Mouse (Mus musculus) heart, embryonic 13.5 days (tissue): ENCODE data around the gene Gpd2. TPM values are rescaled to one million over a fixed set of nuclear protein-coding genes. Genes with fewer than 3 reads are reported as not detected.
A peak's percentile ranks its signal among the peaks of the same experiment; 100 is the strongest.

Source experiments
- ATAC-seq: fragments of 200-750 bp; cut with Nextera tagmentation; 2 replicates; pipeline ENCODE4 v1.8.0; 2017; ENCODE audit warnings: moderate TSS enrichment; ENCODE audit not compliant: insufficient number of reproducible peaks, low FRiP score, low TSS enrichment; ENCODE audit errors: extremely low read depth
- H3K27ac ChIP-seq: fragments of 300-500 bp; sonication (generic); replicated peaks from 2 replicates; pipeline ENCODE4 v1.5.1; 2015; ENCODE audit warnings: moderate library complexity, mild to moderate bottlenecking, inconsistent platforms
- H3K27me3 ChIP-seq: fragments of 300-500 bp; sonication (generic); replicated peaks from 2 replicates; pipeline ENCODE4 v1.6.1; 2015; ENCODE audit warnings: mild to moderate bottlenecking, inconsistent platforms
- H3K36me3 ChIP-seq: fragments of 300-500 bp; sonication (generic); 2 replicates; pipeline ENCODE4 v1.6.1; 2015; ENCODE audit warnings: mild to moderate bottlenecking, inconsistent platforms
- H3K4me1 ChIP-seq: fragments of 300-500 bp; sonication (generic); 2 replicates; pipeline ENCODE4 v1.6.1; 2015; ENCODE audit warnings: inconsistent platforms
- H3K4me2 ChIP-seq: fragments of 300-500 bp; sonication (generic); 2 replicates; pipeline ENCODE4 v1.6.1; 2015; ENCODE audit warnings: inconsistent platforms, mild to moderate bottlenecking, moderate library complexity
- H3K4me3 ChIP-seq: fragments of 300-500 bp; sonication (generic); 2 replicates; pipeline ENCODE4 v1.5.1; 2015; ENCODE audit warnings: moderate library complexity, mild to moderate bottlenecking, inconsistent platforms
- H3K9ac ChIP-seq: fragments of 300-500 bp; sonication (generic); 2 replicates; pipeline ENCODE4 v1.6.1; 2015; ENCODE audit warnings: inconsistent platforms, mild to moderate bottlenecking, moderate library complexity
- H3K9me3 ChIP-seq: fragments of 300-500 bp; sonication (generic); 2 replicates; pipeline ENCODE4 v1.6.1; 2016; ENCODE audit warnings: inconsistent platforms
- WGBS: fragments of 180-500 bp; shearing (Covaris S2); methylation state at CpG from one replicate; pipeline ENCODE4 v1.1.7; 2015; ENCODE audit warnings: mixed read lengths; 5-methylcytosine and 5-hydroxymethylcytosine counted together
- polyA plus RNA-seq: library from polyadenylated mRNA; unstranded; fragments of >200 nt; fragmentation: Nextera tagmentation; extraction: Ambion mirVana; gene quantifications from 2 replicates; pipeline ENCODE4 v1.2.1, GENCODE M21; 2015

The Gpd2 gene
- 11.9 and 14.3 TPM in 2 replicates for polyA plus RNA-seq

- Histone ChIP-seq H3K27ac (peak within 1 kb of the TSS; percentile 60), H3K36me3 (no peaks in the 10 kb centered on the region), H3K9me3 (no peaks in the 10 kb centered on the region), H3K9ac (peak within 1 kb of the TSS; percentile 92), H3K4me2 (peak within 1 kb of the TSS; percentile 92), H3K4me1 (peaks cover 16% of the 10 kb centered on the region), H3K4me3 (peak within 1 kb of the TSS; percentile 67), H3K27me3 (no peaks in the 10 kb centered on the region)
- no peak for ATAC-seq
- WGBS = 5% methylated on average over 20 of the region's 20 CpGs
Measured at GRCm38 (mm10) chr2:57237475-57237919, at the start of gene Gpd2. Gpd2 (plus strand) TSS chr2:57237635.

- Histone ChIP-seq H3K27ac (no peak overlapping the region), H3K4me1 (no peaks in the 10 kb centered on the region), H3K36me3 (no peaks in the 10 kb centered on the region), H3K9ac (no peak overlapping the region), H3K4me3 (no peak overlapping the region), H3K9me3 (no peaks in the 10 kb centered on the region), H3K4me2 (no peak overlapping the region), H3K27me3 (no peaks in the 10 kb centered on the region)
- ATAC-seq = no peak
- WGBS = 53% methylated on average over 9 of the region's 9 CpGs
Measured at GRCm38 (mm10) chr2:57188237-57188636, 49.2 kb upstream of the Gpd2 start.

GRCm38 (mm10) chr2:57190884-57191283 is 46.6 kb upstream of the Gpd2 start:
- Histone ChIP-seq H3K4me2 (no peak overlapping the region), H3K4me1 (no peaks in the 10 kb centered on the region), H3K27ac (no peak overlapping the region), H3K27me3 (no peaks in the 10 kb centered on the region), H3K9ac (no peak overlapping the region), H3K36me3 (no peaks in the 10 kb centered on the region), H3K9me3 (no peaks in the 10 kb centered on the region), H3K4me3 (no peak overlapping the region)
- ATAC-seq = no peak

- H3K4me3 ChIP-seq = no peak overlapping the region
- H3K27ac ChIP-seq = no peak overlapping the region
- H3K4me2 ChIP-seq = no peak overlapping the region
- H3K27me3 ChIP-seq = no peaks in the 10 kb centered on the region
- no peak overlapping the region for H3K9ac ChIP-seq
- no peak for ATAC-seq
- H3K9me3 ChIP-seq = no peaks in the 10 kb centered on the region
- H3K4me1 ChIP-seq = 0 out of 2 replicates have a peak, but pooled peaks cover 3% of the 10 kb centered on the region
- WGBS = 83% methylated on average over 3 of the region's 3 CpGs
- no peaks in the 10 kb centered on the region for H3K36me3 ChIP-seq
Measured at GRCm38 (mm10) chr2:57199046-57199445, 38.4 kb upstream of the Gpd2 start.

GRCm38 (mm10) chr2:57208472-57209083 is 28.9 kb upstream of the Gpd2 start:
- no peak overlapping the region for H3K9ac ChIP-seq
- 79% methylated on average over 9 of the region's 9 CpGs for WGBS
- no peaks in the 10 kb centered on the region for H3K36me3 ChIP-seq
- H3K4me2 ChIP-seq = no peak overlapping the region
- no peak for ATAC-seq
- H3K27me3 ChIP-seq = no peaks in the 10 kb centered on the region
- no peaks in the 10 kb centered on the region for H3K4me1 ChIP-seq
- peaks cover 4% of the 10 kb centered on the region; the same call in 1 of the 2 replicates for H3K9me3 ChIP-seq
- H3K4me3 ChIP-seq = no peak overlapping the region
- no peak overlapping the region for H3K27ac ChIP-seq

- Histone ChIP-seq H3K4me1 (no peaks in the 10 kb centered on the region), H3K27ac (no peak overlapping the region), H3K4me3 (no peak overlapping the region), H3K27me3 (no peaks in the 10 kb centered on the region), H3K9me3 (peaks cover 4% of the 10 kb centered on the region; the same call in 1 of the 2 replicates), H3K9ac (no peak overlapping the region), H3K36me3 (no peaks in the 10 kb centered on the region), H3K4me2 (no peak overlapping the region)
- ATAC-seq = no peak
- 66% methylated on average over 9 of the region's 9 CpGs for WGBS
Measured at GRCm38 (mm10) chr2:57211049-57212001, 26.1 kb upstream of the Gpd2 start.

GRCm38 (mm10) chr2:57213364-57213763 is 24.1 kb upstream of the Gpd2 start:
- Histone ChIP-seq H3K9me3 (peaks cover 4% of the 10 kb centered on the region; the same call in 1 of the 2 replicates), H3K4me2 (no peak overlapping the region), H3K4me3 (no peak overlapping the region), H3K9ac (no peak overlapping the region), H3K27ac (no peak overlapping the region), H3K36me3 (no peaks in the 10 kb centered on the region), H3K4me1 (no peaks in the 10 kb centered on the region), H3K27me3 (no peaks in the 10 kb centered on the region)
- WGBS = 73% methylated on average over 4 of the region's 4 CpGs
- no peak for ATAC-seq

GRCm38 (mm10) chr2:57223288-57224026 is 14.0 kb upstream of the Gpd2 start:
- Histone ChIP-seq H3K27ac (no peak overlapping the region), H3K4me3 (no peak overlapping the region), H3K9me3 (no peaks in the 10 kb centered on the region), H3K4me1 (no peaks in the 10 kb centered on the region), H3K27me3 (peaks cover 11% of the 10 kb centered on the region), H3K9ac (no peak overlapping the region), H3K4me2 (no peak overlapping the region), H3K36me3 (no peaks in the 10 kb centered on the region)
- WGBS = 65% methylated on average over 3 of the region's 3 CpGs
- no peak for ATAC-seq

GRCm38 (mm10) chr2:57225236-57225635 is 12.2 kb upstream of the Gpd2 start:
- Histone ChIP-seq H3K4me1 (no peaks in the 10 kb centered on the region), H3K4me3 (no peak overlapping the region), H3K27me3 (peaks cover 11% of the 10 kb centered on the region), H3K4me2 (no peak overlapping the region), H3K36me3 (no peaks in the 10 kb centered on the region), H3K9me3 (no peaks in the 10 kb centered on the region), H3K9ac (no peak overlapping the region), H3K27ac (no peak overlapping the region)
- ATAC-seq = no peak
- WGBS = 24% methylated on average over 2 of the region's 2 CpGs

GRCm38 (mm10) chr2:57227425-57227824 is 10.0 kb upstream of the Gpd2 start:
- ATAC-seq = no peak
- Histone ChIP-seq H3K9ac (no peak overlapping the region), H3K27me3 (peaks cover 11% of the 10 kb centered on the region), H3K27ac (no peak overlapping the region), H3K4me1 (no peaks in the 10 kb centered on the region), H3K36me3 (no peaks in the 10 kb centered on the region), H3K9me3 (no peaks in the 10 kb centered on the region), H3K4me2 (no peak overlapping the region), H3K4me3 (no peak overlapping the region)
- WGBS = 83% methylated on average over 3 of the region's 3 CpGs

- Histone ChIP-seq H3K4me1 (no peaks in the 10 kb centered on the region), H3K9me3 (no peaks in the 10 kb centered on the region), H3K27me3 (no peaks in the 10 kb centered on the region), H3K9ac (no peak overlapping the region), H3K4me2 (no peak overlapping the region), H3K4me3 (no peak overlapping the region), H3K36me3 (no peaks in the 10 kb centered on the region), H3K27ac (no peak overlapping the region)
- WGBS = 53% methylated on average over 4 of the region's 4 CpGs
- no peak for ATAC-seq
Measured at GRCm38 (mm10) chr2:57229647-57230240, 7.7 kb upstream of the Gpd2 start.
